Mouse (Mus musculus) limb, embryonic 10.5 days (tissue): Measurements from ENCODE around the gene Stox2. TPM values are rescaled to one million over a fixed set of nuclear protein-coding genes. Genes with fewer than 3 reads are reported as not detected.

Experiments used
- DNase-seq: peaks from one replicate; pipeline ENCODE4 v3.0.0-alpha.2; 2017; ENCODE audit warnings: low spot score
- H3K27ac ChIP-seq: fragments of 300-500 bp; sonication (generic); 2 replicates; pipeline ENCODE4 v1.5.1; 2016; ENCODE audit warnings: mild to moderate bottlenecking
- H3K27me3 ChIP-seq: fragments of 300-500 bp; sonication (generic); 2 replicates; pipeline ENCODE4 v1.6.1; 2016; ENCODE audit warnings: low read depth, mild to moderate bottlenecking; ENCODE audit not compliant: poor library complexity, severe bottlenecking
- H3K36me3 ChIP-seq: fragments of 300-500 bp; sonication (generic); 2 replicates; pipeline ENCODE4 v1.6.1; 2016; ENCODE audit warnings: mild to moderate bottlenecking, moderate library complexity
- H3K4me1 ChIP-seq: fragments of 300-500 bp; sonication (generic); 2 replicates; pipeline ENCODE4 v1.6.1; 2016
- H3K4me3 ChIP-seq: fragments of 300-500 bp; sonication (generic); 2 replicates; pipeline ENCODE4 v1.5.1; 2016; ENCODE audit warnings: mild to moderate bottlenecking, moderate library complexity
- H3K9me3 ChIP-seq: fragments of 300-500 bp; sonication (generic); replicated peaks from 2 replicates; pipeline ENCODE4 v1.6.1; 2016; ENCODE audit warnings: mild to moderate bottlenecking
- WGBS: fragments of 180-500 bp; shearing (Covaris S2); methylation state at CpG from one replicate; pipeline ENCODE4 v1.1.7; 2016; 5-methylcytosine and 5-hydroxymethylcytosine counted together
- polyA plus RNA-seq: library from polyadenylated mRNA; unstranded; fragments of >200 nt; fragmentation: Nextera tagmentation; extraction: Ambion mirVana; gene quantifications from 2 replicates; pipeline ENCODE4 v1.2.1, GENCODE M21; 2016

Stox2 gene
- polyA plus RNA-seq, 1 experiment from 2014 or later = 18.7 TPM

DNA sequence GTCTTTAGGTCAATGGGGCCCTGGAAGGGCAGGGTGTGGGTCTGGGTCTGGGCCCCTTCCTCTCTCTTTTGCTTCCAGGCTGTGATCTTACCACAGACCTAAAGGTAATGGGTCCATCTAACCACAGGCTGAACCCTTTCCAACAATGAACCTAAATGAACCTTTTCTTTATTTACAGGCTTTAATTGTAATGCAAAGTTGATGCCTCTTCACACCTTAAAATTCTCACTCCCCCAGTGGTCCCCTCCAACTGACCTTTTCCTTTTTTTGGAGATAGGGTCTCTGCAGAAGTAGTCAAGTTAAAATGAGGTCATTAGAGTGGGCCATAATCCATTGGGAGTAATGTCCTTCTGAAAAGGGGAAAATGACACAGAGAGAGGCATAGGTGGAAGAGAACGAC lies 249.8 kb downstream of the Stox2 start:
- no peak for DNase-seq
- no peak overlapping the region for H3K27ac ChIP-seq
- H3K27me3 ChIP-seq = no peaks in the 10 kb centered on the region
- H3K4me3 ChIP-seq = no peak overlapping the region
- peaks cover 64% of the 10 kb centered on the region for H3K36me3 ChIP-seq
- H3K4me1 ChIP-seq = no peaks in the 10 kb centered on the region
- WGBS = 86% methylated on average over 1 of the region's 1 CpGs
- no peaks in the 10 kb centered on the region for H3K9me3 ChIP-seq

DNA sequence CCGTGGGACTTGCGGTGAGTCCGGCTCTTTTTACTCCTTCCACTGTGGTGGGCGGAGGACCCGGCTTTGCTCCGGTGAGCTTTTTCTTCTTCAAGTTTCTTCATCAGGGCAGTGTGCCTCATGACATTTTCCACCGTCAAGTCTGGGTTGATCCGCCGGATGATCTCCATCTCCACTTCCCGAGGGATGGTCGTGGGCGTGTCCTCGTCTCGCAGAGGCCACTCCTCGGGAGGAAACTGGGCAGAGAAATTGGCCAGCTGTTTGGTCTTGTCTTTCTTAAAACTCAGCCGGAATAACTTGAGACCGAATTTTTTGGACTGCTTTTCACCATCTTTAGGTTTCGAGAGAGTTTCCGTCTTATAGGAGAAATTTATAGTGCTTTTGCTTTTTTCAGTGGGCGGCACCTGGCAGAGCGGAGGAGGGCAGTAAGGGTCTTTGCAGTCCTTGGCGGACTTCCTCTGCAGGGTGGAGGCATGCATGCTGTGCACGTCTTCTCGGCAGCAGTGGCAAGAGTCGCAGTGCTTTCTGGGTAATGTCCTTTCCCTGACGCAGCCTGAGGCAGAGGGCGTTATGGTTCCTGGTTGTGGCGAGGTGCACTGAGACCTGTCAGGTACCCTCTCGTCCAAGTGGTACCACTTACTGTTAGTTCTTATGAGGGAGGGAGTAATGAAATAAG lies 252.7 kb downstream of the Stox2 start:
- WGBS = 96% methylated on average over 29 of the region's 29 CpGs

DNA sequence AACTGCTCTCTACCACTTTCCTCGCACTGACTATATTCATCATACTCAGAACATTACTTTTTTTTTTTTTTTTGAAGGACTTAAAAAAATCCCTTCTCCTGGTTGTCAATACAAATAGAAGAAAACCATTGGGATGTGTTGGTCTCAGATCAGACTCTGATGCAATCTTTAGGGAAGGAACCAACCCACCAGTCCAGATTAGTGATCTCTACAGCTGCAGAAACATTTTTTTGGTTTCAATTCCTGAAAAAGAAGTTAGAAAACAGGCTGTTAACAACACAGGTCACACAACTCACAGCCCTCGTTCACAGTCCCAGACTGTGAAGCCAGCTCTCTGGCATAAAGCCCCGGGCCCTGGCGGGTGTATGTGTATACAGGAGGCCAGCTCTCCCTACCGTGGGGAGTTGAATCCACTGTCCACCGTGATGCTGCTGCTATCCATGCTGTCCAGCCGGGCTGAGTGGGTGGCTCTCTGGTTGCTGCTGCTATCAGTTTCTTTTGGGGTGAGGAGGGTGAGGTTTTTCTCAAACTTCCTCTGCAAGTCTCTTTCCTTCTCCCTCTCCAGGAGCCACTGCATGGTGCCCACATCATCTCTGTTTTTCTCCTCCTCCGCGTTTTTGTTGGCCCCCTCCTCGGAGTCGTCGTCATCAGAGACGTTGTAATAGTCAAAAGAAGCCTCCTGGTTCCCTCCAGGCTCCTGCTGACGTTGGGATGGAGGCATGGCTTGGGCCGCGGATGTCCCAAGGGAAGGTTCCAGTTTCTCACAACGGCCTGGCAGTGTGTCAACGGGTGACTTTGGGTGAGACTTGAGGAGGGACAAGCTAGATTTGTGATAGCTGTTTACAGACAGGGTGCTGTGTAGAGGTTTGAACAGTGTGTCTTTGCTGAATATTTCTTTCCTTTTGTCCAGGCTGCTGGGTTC lies 254.5 kb downstream of the Stox2 start:
- WGBS = 95% methylated on average over 18 of the region's 18 CpGs
- peaks cover 76% of the 10 kb centered on the region for H3K36me3 ChIP-seq

More for the DNA sequence above, 252.7 kb downstream of the Stox2 start:
- Histone ChIP-seq H3K4me3 (no peak overlapping the region), H3K27ac (no peak overlapping the region), H3K9me3 (no peaks in the 10 kb centered on the region), H3K27me3 (no peaks in the 10 kb centered on the region), H3K4me1 (no peaks in the 10 kb centered on the region), H3K36me3 (peaks cover 66% of the 10 kb centered on the region)
- DNase-seq = no peak

DNA sequence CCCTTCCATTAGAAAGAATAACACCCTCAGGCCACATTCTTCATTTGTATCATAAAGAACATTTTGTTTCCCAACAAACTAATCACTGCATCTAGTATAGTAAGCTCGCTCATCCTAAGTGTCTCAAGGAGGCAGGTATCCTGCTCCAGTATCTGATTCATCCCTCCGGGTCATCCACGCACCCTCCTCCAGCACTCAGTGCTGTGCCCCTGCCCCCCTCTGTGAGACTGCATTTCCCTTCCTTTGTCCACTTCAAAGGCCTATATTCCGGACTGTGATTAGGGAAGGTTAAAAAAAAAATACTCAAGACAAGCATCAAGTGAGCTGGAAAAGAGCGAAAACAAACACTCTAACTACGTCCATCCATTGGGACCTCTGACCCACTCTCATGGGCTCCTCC lies 260.8 kb downstream of the Stox2 start:
- 69% methylated on average over 6 of the region's 6 CpGs for WGBS
- no peaks in the 10 kb centered on the region for H3K27me3 ChIP-seq
- DNase-seq = no peak
- H3K9me3 ChIP-seq = no peaks in the 10 kb centered on the region
- peaks cover 78% of the 10 kb centered on the region for H3K36me3 ChIP-seq
- no peaks in the 10 kb centered on the region for H3K4me1 ChIP-seq
- H3K4me3 ChIP-seq = no peak overlapping the region
- H3K27ac ChIP-seq = no peak overlapping the region

More for the DNA sequence above, 254.5 kb downstream of the Stox2 start:
- Histone ChIP-seq H3K9me3 (no peaks in the 10 kb centered on the region), H3K4me3 (no peak overlapping the region), H3K27ac (no peak overlapping the region), H3K27me3 (no peaks in the 10 kb centered on the region), H3K4me1 (no peaks in the 10 kb centered on the region)
- DNase-seq = no peak

DNA sequence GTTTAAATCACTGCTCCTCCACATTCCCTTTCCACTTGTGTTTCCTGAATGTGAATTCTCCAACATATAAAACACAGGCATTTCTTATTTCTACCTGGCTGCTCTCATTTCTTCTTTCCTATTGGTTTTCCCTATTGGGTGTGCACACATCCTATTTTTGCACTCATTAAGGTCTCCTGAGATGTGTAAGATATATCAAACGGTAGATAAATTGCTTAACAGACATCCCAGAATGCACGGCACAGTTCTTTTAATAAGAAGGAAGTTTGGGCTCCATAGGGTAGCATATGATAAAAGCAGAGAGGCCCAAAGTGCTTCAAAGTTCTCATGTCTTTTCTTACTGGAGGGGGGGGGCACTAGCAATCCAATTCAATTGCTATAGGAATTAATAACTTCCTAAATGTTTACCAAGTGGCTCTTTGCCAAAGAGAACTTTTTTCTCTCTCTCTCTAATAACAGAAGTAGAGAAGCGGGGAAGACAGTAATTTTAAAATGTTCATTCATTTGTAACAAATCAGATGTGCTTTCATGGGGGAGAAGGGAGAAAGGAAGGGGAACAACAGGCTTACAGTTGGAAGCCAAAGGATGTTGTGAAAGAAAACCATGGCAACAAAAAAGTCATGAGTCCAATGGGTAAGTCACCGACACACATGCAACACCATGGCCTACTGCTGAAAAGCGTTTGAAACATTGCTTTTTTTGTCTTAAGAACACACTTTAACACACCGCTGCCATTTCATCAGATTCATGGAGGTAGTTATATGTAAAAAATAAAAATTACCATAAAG lies 263.2 kb downstream of the Stox2 start:
- WGBS = 95% methylated on average over 6 of the region's 6 CpGs
- H3K27ac ChIP-seq = no peak overlapping the region
- no peak for DNase-seq
- no peaks in the 10 kb centered on the region for H3K9me3 ChIP-seq
- H3K36me3 ChIP-seq = peaks cover 60% of the 10 kb centered on the region
- H3K4me1 ChIP-seq = no peaks in the 10 kb centered on the region
- no peaks in the 10 kb centered on the region for H3K27me3 ChIP-seq
- H3K4me3 ChIP-seq = no peak overlapping the region

DNA sequence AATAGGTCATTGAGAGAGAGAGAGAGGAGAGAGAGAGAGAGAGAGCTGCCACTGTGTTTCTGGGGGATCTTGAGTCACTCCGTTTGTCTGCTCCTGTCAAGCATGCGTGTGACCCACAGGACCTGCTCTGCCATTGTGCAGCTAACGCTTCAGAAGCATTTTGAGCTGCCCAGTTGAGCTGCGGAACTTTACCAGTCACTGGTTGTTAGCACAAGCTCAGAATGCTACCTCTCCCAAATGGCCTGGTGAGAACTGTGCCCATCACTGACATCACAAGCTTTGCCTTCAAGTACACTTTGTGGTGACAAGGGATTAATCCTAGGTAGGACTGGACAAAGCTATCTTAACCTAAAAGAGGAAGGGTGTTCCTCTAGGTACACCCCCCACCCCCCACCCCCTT lies 263.9 kb downstream of the Stox2 start:
- no peaks in the 10 kb centered on the region for H3K4me1 ChIP-seq
- H3K27ac ChIP-seq = no peak overlapping the region
- H3K27me3 ChIP-seq = no peaks in the 10 kb centered on the region
- H3K9me3 ChIP-seq = no peaks in the 10 kb centered on the region
- WGBS = 83% methylated on average over 4 of the region's 4 CpGs
- DNase-seq = no peak
- H3K4me3 ChIP-seq = no peak overlapping the region
- peaks cover 53% of the 10 kb centered on the region for H3K36me3 ChIP-seq

DNA sequence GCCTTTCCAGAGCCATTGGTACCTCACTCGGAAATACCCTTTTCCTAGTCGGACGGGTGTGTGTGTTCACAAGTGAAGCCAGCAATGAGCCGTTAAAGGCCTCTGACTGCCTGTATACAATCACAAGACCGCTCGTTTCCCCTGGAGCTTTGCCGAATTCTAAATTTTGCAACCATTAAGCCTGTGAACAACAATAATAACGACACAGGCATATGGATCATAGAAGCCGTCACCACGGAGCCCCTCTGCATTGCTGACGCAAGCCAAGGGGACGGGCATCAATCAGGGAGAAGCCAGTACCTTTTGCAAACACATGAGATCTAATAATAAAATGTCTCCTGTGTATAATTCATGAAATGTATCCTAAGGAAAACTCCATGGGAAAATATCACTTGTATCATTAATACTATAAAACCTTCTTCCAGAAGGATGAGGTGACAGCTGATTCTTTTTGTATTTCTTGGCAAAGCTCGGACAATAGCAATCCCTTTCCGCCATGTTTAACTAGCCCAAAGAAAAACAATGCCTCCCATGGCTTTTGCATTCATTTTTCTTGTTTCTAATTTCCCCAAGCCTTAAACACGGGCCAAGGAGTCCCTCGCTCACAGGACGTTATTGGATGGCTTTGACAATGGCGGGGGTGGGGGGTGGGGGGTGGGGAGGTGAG lies 265.0 kb downstream of the Stox2 start:
- no peak overlapping the region for H3K4me3 ChIP-seq
- no peaks in the 10 kb centered on the region for H3K27me3 ChIP-seq
- H3K9me3 ChIP-seq = no peaks in the 10 kb centered on the region
- 92% methylated on average over 18 of the region's 18 CpGs for WGBS
- no peaks in the 10 kb centered on the region for H3K4me1 ChIP-seq
- peaks cover 46% of the 10 kb centered on the region for H3K36me3 ChIP-seq
- H3K27ac ChIP-seq = no peak overlapping the region
- DNase-seq = no peak

DNA sequence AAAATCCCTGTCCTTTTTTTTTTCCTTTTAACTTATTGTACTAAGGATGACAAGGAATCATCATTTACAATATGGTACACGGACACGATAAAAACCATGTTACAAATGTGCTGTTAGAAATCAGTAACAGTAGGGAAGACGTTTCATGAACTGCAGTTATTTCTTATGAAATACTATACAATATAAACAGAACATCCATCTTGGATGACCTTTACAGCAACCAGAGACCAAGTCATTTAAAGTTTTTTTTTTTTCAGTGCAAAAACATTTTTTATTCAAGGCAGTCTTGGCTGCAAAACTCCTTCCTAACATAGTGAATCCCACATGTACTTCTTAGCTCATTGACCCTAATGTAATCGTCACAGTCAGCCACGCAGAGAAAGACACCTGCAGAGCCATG lies 266.0 kb downstream of the Stox2 start:
- H3K36me3 ChIP-seq = peaks cover 36% of the 10 kb centered on the region
- no peak for DNase-seq
- 93% methylated on average over 5 of the region's 5 CpGs for WGBS
- H3K27ac ChIP-seq = no peak overlapping the region
- no peaks in the 10 kb centered on the region for H3K9me3 ChIP-seq
- H3K4me3 ChIP-seq = no peak overlapping the region
- H3K4me1 ChIP-seq = no peaks in the 10 kb centered on the region
- H3K27me3 ChIP-seq = no peaks in the 10 kb centered on the region

DNA sequence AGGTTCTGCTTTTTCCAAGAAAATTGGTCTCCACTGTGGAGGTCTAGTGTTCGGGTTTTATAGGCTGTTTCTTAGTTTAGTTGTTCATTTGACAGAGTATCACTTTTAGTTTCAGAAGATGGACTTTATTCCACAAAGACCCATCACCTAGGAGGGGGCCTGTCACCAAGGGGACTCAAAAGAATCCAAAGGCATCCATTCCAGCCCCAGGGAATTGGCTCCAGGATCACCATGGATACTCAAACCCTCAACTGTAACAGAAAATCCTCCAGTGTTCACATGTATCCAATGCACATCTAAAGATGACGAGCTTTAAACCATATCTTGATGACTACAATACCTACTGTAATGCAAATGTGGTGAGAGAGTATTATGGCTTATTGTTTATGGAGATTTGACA lies 267.4 kb downstream of the Stox2 start:
- peaks cover 22% of the 10 kb centered on the region for H3K36me3 ChIP-seq
- H3K27ac ChIP-seq = no peak overlapping the region
- no peaks in the 10 kb centered on the region for H3K27me3 ChIP-seq
- WGBS = 96% methylated on average over 2 of the region's 2 CpGs
- H3K4me3 ChIP-seq = no peak overlapping the region
- no peaks in the 10 kb centered on the region for H3K4me1 ChIP-seq
- DNase-seq = no peak
- no peaks in the 10 kb centered on the region for H3K9me3 ChIP-seq

DNA sequence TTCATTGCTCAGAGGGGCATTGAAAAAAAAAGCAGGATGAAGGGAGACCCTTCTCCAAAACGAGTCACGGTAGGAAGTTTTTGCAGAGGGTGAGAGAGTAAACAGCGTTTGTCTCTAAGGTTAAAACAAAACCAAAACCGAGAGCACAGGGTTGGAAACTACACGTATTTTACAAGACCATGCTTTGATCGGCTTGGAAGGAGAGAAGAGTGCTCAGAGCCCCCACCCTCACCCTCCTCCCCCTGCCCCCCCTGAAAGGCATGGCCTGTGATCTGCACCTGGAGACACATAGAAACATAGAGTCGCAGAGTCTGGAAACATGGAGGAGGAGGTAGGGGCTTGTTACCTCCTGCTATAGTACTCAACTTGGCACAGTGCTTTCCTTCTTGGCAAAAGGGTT lies 272.3 kb downstream of the Stox2 start:
- no peak overlapping the region for H3K4me3 ChIP-seq
- no peak for DNase-seq
- no peaks in the 10 kb centered on the region for H3K9me3 ChIP-seq
- 78% methylated on average over 7 of the region's 7 CpGs for WGBS
- H3K4me1 ChIP-seq = no peaks in the 10 kb centered on the region
- no peak overlapping the region for H3K27ac ChIP-seq
- no peaks in the 10 kb centered on the region for H3K36me3 ChIP-seq
- no peaks in the 10 kb centered on the region for H3K27me3 ChIP-seq

DNA sequence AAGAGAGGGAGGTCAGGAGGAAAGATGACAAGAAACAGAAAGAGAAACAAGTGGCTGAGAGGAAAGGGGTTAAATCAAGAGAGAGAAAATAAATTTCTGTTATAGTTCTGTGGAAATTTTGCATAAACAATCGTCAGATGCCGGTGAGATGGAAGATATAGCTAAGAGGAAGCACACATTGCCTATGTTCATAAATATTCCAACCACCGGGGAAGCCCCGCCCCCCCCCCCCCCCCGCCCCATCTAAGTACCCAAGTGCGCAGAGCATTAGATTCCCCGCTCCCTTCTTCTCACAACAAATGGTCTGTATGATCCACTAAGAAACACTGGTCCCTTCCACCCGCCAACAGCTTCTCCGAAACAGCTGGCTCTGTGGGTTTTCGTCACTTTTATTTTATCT lies 273.3 kb downstream of the Stox2 start:
- no peaks in the 10 kb centered on the region for H3K9me3 ChIP-seq
- WGBS = 87% methylated on average over 10 of the region's 10 CpGs
- no peaks in the 10 kb centered on the region for H3K27me3 ChIP-seq
- H3K4me3 ChIP-seq = no peak overlapping the region
- H3K27ac ChIP-seq = no peak overlapping the region
- no peaks in the 10 kb centered on the region for H3K4me1 ChIP-seq
- no peak for DNase-seq
- H3K36me3 ChIP-seq = no peaks in the 10 kb centered on the region

DNA sequence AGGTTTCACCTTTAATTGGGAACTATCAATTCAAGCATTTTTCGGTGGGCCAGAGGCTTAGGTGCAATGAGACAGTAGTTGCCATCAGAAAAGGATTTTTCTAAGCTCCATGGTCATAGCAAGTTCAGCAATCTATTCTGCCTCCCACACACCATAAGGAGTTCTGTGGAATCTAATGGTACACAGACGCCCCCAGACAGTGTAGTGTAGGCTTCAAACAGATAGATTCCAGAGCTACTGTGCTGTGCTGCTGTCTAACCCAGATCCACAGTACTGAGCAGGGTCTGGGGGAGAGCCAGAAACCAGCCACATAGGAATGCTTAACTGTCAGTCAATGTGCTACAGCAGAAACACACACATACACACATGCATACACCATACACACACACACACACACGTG lies 285.5 kb downstream of the Stox2 start:
- H3K27ac ChIP-seq = no peak overlapping the region
- H3K9me3 ChIP-seq = no peaks in the 10 kb centered on the region
- no peaks in the 10 kb centered on the region for H3K4me1 ChIP-seq
- no peaks in the 10 kb centered on the region for H3K27me3 ChIP-seq
- 86% methylated on average over 3 of the region's 3 CpGs for WGBS
- no peak for DNase-seq
- no peak overlapping the region for H3K4me3 ChIP-seq
- no peaks in the 10 kb centered on the region for H3K36me3 ChIP-seq
